9 mouse cellular contexts compared by ENCODE assay signal in genomic region chr4:106955729-106956712, GRCm38 (mm10). TPM values are rescaled to one million over a fixed set of nuclear protein-coding genes. Genes with fewer than 3 reads are reported as not detected.
DNase-seq lines count a peak whose midpoint lies in the region; ATAC-seq and TF ChIP-seq lines count a peak whose summit lies in the region.
"Had no signal": no experiment of that assay in that cellular context is flagged by ENCODE, and none has a peak within 500 bp of the region (broad histone marks: within the 10 kb centered on the region; RNA-seq: fewer than 3 reads in every experiment).

No protein-coding gene starts in this region.

- no peaks in the 10 kb centered on the region for H3K27me3 ChIP-seq in heart, postnatal 0 days (ENCODE audit: control insufficient read depth, insufficient read depth, low read length)
- no peaks in the 10 kb centered on the region for H3K27me3 ChIP-seq in stomach, embryonic 16.5 days (ENCODE audit: control insufficient read depth, insufficient read depth, low read length)
- H3K27me3 ChIP-seq: megakaryocyte, embryonic 14.5 days had no signal

- intact Hi-C loops in left cerebral cortex, adult 2 months (cut with DNase I), result no loop called here

- H3K9me3 ChIP-seq in heart, postnatal 0 days (replicated peaks; ENCODE audit: control insufficient read depth, low read length), result no peaks in the 10 kb centered on the region
- H3K9me3 ChIP-seq in stomach, embryonic 16.5 days (replicated peaks; ENCODE audit: control insufficient read depth, low read length), result no peaks in the 10 kb centered on the region
- H3K9me3 ChIP-seq: megakaryocyte, embryonic 14.5 days had no signal

- no peak for TF ChIP-seq EP300 in heart, postnatal 0 days (IDR thresholded peaks at IDR 0.05; ENCODE audit: low read depth)

- no peak for TF ChIP-seq CTCF in cortical plate, adult 2 months (IDR thresholded peaks at IDR 0.05; ENCODE audit: extremely low read depth, insufficient read depth, low read length)
- no peak for TF ChIP-seq CTCF in heart, postnatal 0 days (IDR thresholded peaks at IDR 0.05; ENCODE audit: low read depth)
- TF ChIP-seq CTCF in left cerebral cortex, adult 2 months (IDR thresholded peaks at IDR 0.05), result no peak

- H3K4me3 ChIP-seq in cortical plate, adult 2 months (ENCODE audit: insufficient read depth, low read length), result no peak overlapping the region
- no peak overlapping the region for H3K4me3 ChIP-seq in heart, postnatal 0 days (ENCODE audit: low read depth, low read length)
- no peak overlapping the region for H3K4me3 ChIP-seq in left cerebral cortex, adult 2 months
- H3K4me3 ChIP-seq in stomach, embryonic 16.5 days (replicated peaks; ENCODE audit: low read length), result no peak overlapping the region
- H3K4me3 ChIP-seq: megakaryocyte, embryonic 14.5 days had no signal

- peaks cover 31% of the 10 kb centered on the region for H3K4me1 ChIP-seq in cortical plate, adult 2 months (ENCODE audit: control insufficient read depth, insufficient read depth, low read length)
- H3K4me1 ChIP-seq in heart, postnatal 0 days (ENCODE audit: control insufficient read depth, insufficient read depth), result peaks cover 26% of the 10 kb centered on the region
- H3K4me1 ChIP-seq in stomach, embryonic 16.5 days (ENCODE audit: control insufficient read depth, insufficient read depth, low read length), result peaks cover 56% of the 10 kb centered on the region

- no peak overlapping the region for H3K4me2 ChIP-seq in heart, postnatal 0 days (ENCODE audit: low read depth, low read length)
- 0 out of 2 replicates have a peak overlapping the region, but pooled peaks have one; percentile 1 for H3K4me2 ChIP-seq in stomach, embryonic 16.5 days (ENCODE audit: low read depth, low read length)

- 0 out of 2 replicates have a peak, but pooled peaks have one; percentile 23 for ATAC-seq in heart, postnatal 0 days (ENCODE audit: insufficient read depth, low read depth)
- ATAC-seq in megakaryocyte, adult 5-6 weeks (ENCODE audit: poor library complexity, severe bottlenecking), result peak; percentile 67
- ATAC-seq in stomach, embryonic 16.5 days (ENCODE audit: insufficient read depth, low FRiP score), result peak; percentile 30; the same call in 1 of the 2 replicates

- H3K9ac ChIP-seq in heart, postnatal 0 days (replicated peaks; ENCODE audit: low read depth, low read length), result peak overlapping the region; percentile 6
- H3K9ac ChIP-seq in stomach, embryonic 16.5 days (ENCODE audit: low read length), result no peak overlapping the region

- WGBS in heart, postnatal 0 days, result 37% methylated on average over 19 of the region's 19 CpGs
- WGBS in stomach, embryonic 16.5 days, result 29% methylated on average over 19 of the region's 19 CpGs

- no peak for TF ChIP-seq POLR2A in cortical plate, adult 2 months (IDR thresholded peaks at IDR 0.05; ENCODE audit: extremely low read depth, insufficient read depth, low read length)

- no peaks in the 10 kb centered on the region for H3K36me3 ChIP-seq in heart, postnatal 0 days (replicated peaks; ENCODE audit: control insufficient read depth, insufficient read depth, low read length)
- H3K36me3 ChIP-seq in stomach, embryonic 16.5 days (ENCODE audit: control insufficient read depth, insufficient read depth, low read length), result no peaks in the 10 kb centered on the region

- DNase-seq in ovary, adult 18-20 months (ENCODE audit: low spot score), result peak; percentile 47
- DNase-seq in ovary, postnatal 14 days (ENCODE audit: low spot score), result no peak
- DNase-seq in heart, postnatal 0 days (ENCODE audit: low spot score), result peak; percentile 41
- peak; percentile 42 to 57 for DNase-seq in left cerebral cortex, adult 2 months (ENCODE audit: extremely low spot score in 1 of 2, low spot score in 2 of 2)
- no peak for DNase-seq in spleen, postnatal 36 days (ENCODE audit: low spot score in 2 of 2)

- peak overlapping the region; percentile 80 for H3K27ac ChIP-seq in cortical plate, adult 2 months (ENCODE audit: insufficient read depth, low read length)
- 0 out of 2 replicates have a peak overlapping the region, but pooled peaks have one; percentile 24 for H3K27ac ChIP-seq in heart, postnatal 0 days (ENCODE audit: low read depth)
- peak overlapping the region; percentile 79 for H3K27ac ChIP-seq in left cerebral cortex, adult 2 months
- peak overlapping the region; percentile 72 for H3K27ac ChIP-seq in stomach, embryonic 16.5 days (ENCODE audit: low read length)

RNA-seq across cellular contexts. Expression of gene Ssbp3, which starts 45.5 kb away (rescaled TPM):
- polyA plus RNA-seq in cortical plate, adult 2 months (2012; rRNA removed), result 121 and 123 TPM in 2 replicates
- 35.6 and 41.1 TPM in 2 replicates for total RNA-seq in heart, postnatal 0 days (2014; rRNA removed; ENCODE audit: low replicate concordance)
- 25.9 and 29.0 TPM in 2 replicates for polyA plus RNA-seq in heart, postnatal 0 days (2015; fragmentation: Nextera tagmentation; extraction: Ambion mirVana)
- total RNA-seq in left cerebral cortex, adult 2 months (2021), result 100 to 1,000 TPM; 181 to 187 TPM
- total RNA-seq in megakaryocyte, adult 5-6 weeks (2015), result 26.2 and 27.6 TPM in 2 replicates
- 21.6 and 23.9 TPM in 2 replicates for total RNA-seq in megakaryocyte, adult 5-6 weeks (2017)
- 48.4 and 52.8 TPM in 2 replicates for polyA plus RNA-seq in stomach, embryonic 16.5 days (2015; fragmentation: Nextera tagmentation; extraction: Ambion mirVana)

Comparison
In these comparisons a context has a peak if more than half of its experiments do, and no peak if none do; other contexts are left out.
1. DNase-seq: peak in ovary, adult 18-20 months (single experiment), heart, postnatal 0 days (single experiment) and left cerebral cortex, adult 2 months (2 of 2); none in ovary, postnatal 14 days (single experiment) and spleen, postnatal 36 days (0 of 2).
2. H3K27ac ChIP-seq: peak in every context shown above with its lines; median percentile 80 in cortical plate, adult 2 months; 79 in left cerebral cortex, adult 2 months; 72 in stomach, embryonic 16.5 days; 24 in heart, postnatal 0 days.
3. Peak in every context shown above with its lines, with median percentiles within 50 percentile points of each other: ATAC-seq.